Mouse (Mus musculus): ENCODE results near the gene Ttc28. TPM values are rescaled to one million over a fixed set of nuclear protein-coding genes. Genes with fewer than 3 reads are reported as not detected.

Gene Ttc28
- polyA plus RNA-seq, 1 experiment from 2014 or later, result 11.7 TPM

- Histone ChIP-seq H3K4me1 (ENCODE audit: control insufficient read depth, insufficient read depth, low read length) (no peaks in the 10 kb centered on the region), H3K4me3 (ENCODE audit: low read depth, low read length) (no peak overlapping the region), H3K4me2 (ENCODE audit: low read depth, low read length) (no peak overlapping the region), H3K9ac (replicated peaks; ENCODE audit: low read length) (no peak overlapping the region), H3K27ac (replicated peaks; ENCODE audit: low read depth, low read length) (no peak overlapping the region), H3K36me3 (replicated peaks; ENCODE audit: control insufficient read depth, insufficient read depth, low read depth, low read length) (peaks cover 8% of the 10 kb centered on the region; the same call in 1 of the 2 replicates), H3K27me3 (ENCODE audit: control insufficient read depth, insufficient read depth, low read length) (no peaks in the 10 kb centered on the region), H3K9me3 (replicated peaks; ENCODE audit: control insufficient read depth, low read length) (no peaks in the 10 kb centered on the region)
- 47% methylated on average over 7 of the region's 7 CpGs for WGBS
- DNase-seq (ENCODE audit: low spot score), result peak; percentile 11
- no peak for ATAC-seq (replicated peaks; ENCODE audit: insufficient number of reproducible peaks, low FRiP score, low TSS enrichment, low read depth)
Measured at GRCm38 (mm10) chr5:110897114-110897788, 17.6 kb downstream of the Ttc28 start.

DNA sequence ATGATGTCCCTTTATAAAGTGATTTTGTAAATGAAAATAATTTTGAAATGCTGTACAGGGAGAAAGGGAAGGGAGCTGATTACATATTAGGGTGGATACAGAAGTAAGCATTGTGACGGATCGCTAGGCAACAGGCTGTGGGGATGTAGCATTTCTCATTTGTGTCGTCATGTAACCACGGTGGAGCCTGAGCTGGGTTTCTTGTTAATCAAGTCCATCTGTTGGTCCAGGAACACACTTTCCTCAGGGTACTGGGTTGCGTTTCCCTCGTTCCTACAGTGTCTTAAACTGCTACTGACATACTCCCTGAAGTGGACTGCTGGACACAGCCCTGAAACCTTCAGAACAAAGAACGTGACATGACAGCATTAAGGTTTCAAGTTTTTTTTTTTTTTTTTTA is 18.6 kb downstream of the Ttc28 start:
- ATAC-seq (replicated peaks; ENCODE audit: insufficient number of reproducible peaks, low FRiP score, low TSS enrichment, low read depth) (peak; percentile 81), DNase-seq (ENCODE audit: low spot score) (peak; percentile 88)
- Histone ChIP-seq H3K9me3 (replicated peaks; ENCODE audit: control insufficient read depth, low read length) (no peaks in the 10 kb centered on the region), H3K4me2 (ENCODE audit: low read depth, low read length) (no peak overlapping the region), H3K9ac (replicated peaks; ENCODE audit: low read length) (no peak overlapping the region), H3K4me1 (ENCODE audit: control insufficient read depth, insufficient read depth, low read length) (no peaks in the 10 kb centered on the region), H3K27ac (replicated peaks; ENCODE audit: low read depth, low read length) (0 out of 2 replicates have a peak overlapping the region, but pooled peaks have one; percentile 35), H3K36me3 (replicated peaks; ENCODE audit: control insufficient read depth, insufficient read depth, low read depth, low read length) (peaks cover 8% of the 10 kb centered on the region; the same call in 1 of the 2 replicates), H3K4me3 (ENCODE audit: low read depth, low read length) (no peak overlapping the region), H3K27me3 (ENCODE audit: control insufficient read depth, insufficient read depth, low read length) (no peaks in the 10 kb centered on the region)
- 24% methylated on average over 7 of the region's 7 CpGs for WGBS

- Histone ChIP-seq H3K9me3 (replicated peaks; ENCODE audit: control insufficient read depth, low read length) (no peaks in the 10 kb centered on the region), H3K27me3 (ENCODE audit: control insufficient read depth, insufficient read depth, low read length) (no peaks in the 10 kb centered on the region), H3K9ac (replicated peaks; ENCODE audit: low read length) (no peak overlapping the region), H3K36me3 (replicated peaks; ENCODE audit: control insufficient read depth, insufficient read depth, low read depth, low read length) (peaks cover 3% of the 10 kb centered on the region; the same call in 1 of the 2 replicates), H3K4me1 (ENCODE audit: control insufficient read depth, insufficient read depth, low read length) (no peaks in the 10 kb centered on the region), H3K27ac (replicated peaks; ENCODE audit: low read depth, low read length) (0 out of 2 replicates have a peak overlapping the region, but pooled peaks have one; percentile 28), H3K4me2 (ENCODE audit: low read depth, low read length) (no peak overlapping the region), H3K4me3 (ENCODE audit: low read depth, low read length) (no peak overlapping the region)
- WGBS, result 69% methylated on average over 4 of the region's 4 CpGs
- DNase-seq (ENCODE audit: low spot score), result peak; percentile 5
- ATAC-seq (replicated peaks; ENCODE audit: insufficient number of reproducible peaks, low FRiP score, low TSS enrichment, low read depth), result no peak
Measured at GRCm38 (mm10) chr5:110898785-110899184, 19.2 kb downstream of the Ttc28 start.

DNA sequence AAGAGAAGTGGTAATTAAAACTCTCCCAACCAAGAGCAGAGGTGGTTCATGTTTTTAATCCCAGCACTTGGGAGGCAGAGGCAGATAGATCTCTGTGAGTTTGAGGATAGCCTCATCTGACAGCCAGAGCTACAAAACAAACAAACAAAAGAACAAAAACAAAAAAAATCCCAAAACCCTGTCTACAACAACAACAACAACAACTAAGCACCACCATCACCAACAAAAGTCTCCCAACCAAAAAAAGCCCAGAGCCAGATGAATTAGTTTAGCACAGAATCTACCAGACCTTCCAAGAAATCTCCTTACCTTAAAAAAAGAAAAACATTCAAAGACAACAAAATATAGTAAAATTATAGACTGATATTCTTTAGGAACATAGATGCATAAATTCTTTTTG is 20.7 kb downstream of the Ttc28 start:
- Histone ChIP-seq H3K4me3 (ENCODE audit: low read depth, low read length) (no peak overlapping the region), H3K36me3 (replicated peaks; ENCODE audit: control insufficient read depth, insufficient read depth, low read depth, low read length) (no peaks in the 10 kb centered on the region), H3K4me1 (ENCODE audit: control insufficient read depth, insufficient read depth, low read length) (no peaks in the 10 kb centered on the region), H3K9me3 (replicated peaks; ENCODE audit: control insufficient read depth, low read length) (no peaks in the 10 kb centered on the region), H3K4me2 (ENCODE audit: low read depth, low read length) (no peak overlapping the region), H3K9ac (replicated peaks; ENCODE audit: low read length) (no peak overlapping the region), H3K27me3 (ENCODE audit: control insufficient read depth, insufficient read depth, low read length) (no peaks in the 10 kb centered on the region), H3K27ac (replicated peaks; ENCODE audit: low read depth, low read length) (no peak overlapping the region)
- ATAC-seq (replicated peaks; ENCODE audit: insufficient number of reproducible peaks, low FRiP score, low TSS enrichment, low read depth), result no peak
- no peak for DNase-seq (ENCODE audit: low spot score)

- DNase-seq (ENCODE audit: low spot score), result no peak
- no peak for ATAC-seq (replicated peaks; ENCODE audit: insufficient number of reproducible peaks, low FRiP score, low TSS enrichment, low read depth)
- 100% methylated on average over 1 of the region's 1 CpGs for WGBS
- H3K9ac ChIP-seq (replicated peaks; ENCODE audit: low read length), result no peak overlapping the region
- H3K9me3 ChIP-seq (replicated peaks; ENCODE audit: control insufficient read depth, low read length), result no peaks in the 10 kb centered on the region
- no peak overlapping the region for H3K4me2 ChIP-seq (ENCODE audit: low read depth, low read length)
- no peaks in the 10 kb centered on the region for H3K27me3 ChIP-seq (ENCODE audit: control insufficient read depth, insufficient read depth, low read length)
- H3K4me3 ChIP-seq (ENCODE audit: low read depth, low read length), result no peak overlapping the region
- peaks cover 3% of the 10 kb centered on the region; the same call in 1 of the 2 replicates for H3K36me3 ChIP-seq (replicated peaks; ENCODE audit: control insufficient read depth, insufficient read depth, low read depth, low read length)
- H3K27ac ChIP-seq (replicated peaks; ENCODE audit: low read depth, low read length), result no peak overlapping the region
- no peaks in the 10 kb centered on the region for H3K4me1 ChIP-seq (ENCODE audit: control insufficient read depth, insufficient read depth, low read length)
Measured at GRCm38 (mm10) chr5:110906708-110907107, 27.1 kb downstream of the Ttc28 start.

GRCm38 (mm10) chr5:110908879-110909278 is 29.3 kb downstream of the Ttc28 start:
- H3K9me3 ChIP-seq (replicated peaks; ENCODE audit: control insufficient read depth, low read length), result no peaks in the 10 kb centered on the region
- ATAC-seq (replicated peaks; ENCODE audit: insufficient number of reproducible peaks, low FRiP score, low TSS enrichment, low read depth), result no peak
- H3K4me2 ChIP-seq (ENCODE audit: low read depth, low read length), result no peak overlapping the region
- peaks cover 3% of the 10 kb centered on the region; the same call in 1 of the 2 replicates for H3K36me3 ChIP-seq (replicated peaks; ENCODE audit: control insufficient read depth, insufficient read depth, low read depth, low read length)
- no peaks in the 10 kb centered on the region for H3K4me1 ChIP-seq (ENCODE audit: control insufficient read depth, insufficient read depth, low read length)
- H3K4me3 ChIP-seq (ENCODE audit: low read depth, low read length), result no peak overlapping the region
- H3K9ac ChIP-seq (replicated peaks; ENCODE audit: low read length), result no peak overlapping the region
- H3K27me3 ChIP-seq (ENCODE audit: control insufficient read depth, insufficient read depth, low read length), result no peaks in the 10 kb centered on the region
- H3K27ac ChIP-seq (replicated peaks; ENCODE audit: low read depth, low read length), result no peak overlapping the region
- DNase-seq (ENCODE audit: low spot score), result no peak

GRCm38 (mm10) chr5:110909955-110910589 is 30.5 kb downstream of the Ttc28 start:
- WGBS, result 85% methylated on average over 4 of the region's 4 CpGs
- H3K4me3 ChIP-seq (ENCODE audit: low read depth, low read length), result no peak overlapping the region
- ATAC-seq (replicated peaks; ENCODE audit: insufficient number of reproducible peaks, low FRiP score, low TSS enrichment, low read depth), result no peak
- H3K27me3 ChIP-seq (ENCODE audit: control insufficient read depth, insufficient read depth, low read length), result no peaks in the 10 kb centered on the region
- no peak for DNase-seq (ENCODE audit: low spot score)
- H3K9me3 ChIP-seq (replicated peaks; ENCODE audit: control insufficient read depth, low read length), result no peaks in the 10 kb centered on the region
- H3K27ac ChIP-seq (replicated peaks; ENCODE audit: low read depth, low read length), result no peak overlapping the region
- H3K4me1 ChIP-seq (ENCODE audit: control insufficient read depth, insufficient read depth, low read length), result no peaks in the 10 kb centered on the region
- H3K4me2 ChIP-seq (ENCODE audit: low read depth, low read length), result no peak overlapping the region
- H3K9ac ChIP-seq (replicated peaks; ENCODE audit: low read length), result no peak overlapping the region
- H3K36me3 ChIP-seq (replicated peaks; ENCODE audit: control insufficient read depth, insufficient read depth, low read depth, low read length), result peaks cover 3% of the 10 kb centered on the region; the same call in 1 of the 2 replicates

DNA sequence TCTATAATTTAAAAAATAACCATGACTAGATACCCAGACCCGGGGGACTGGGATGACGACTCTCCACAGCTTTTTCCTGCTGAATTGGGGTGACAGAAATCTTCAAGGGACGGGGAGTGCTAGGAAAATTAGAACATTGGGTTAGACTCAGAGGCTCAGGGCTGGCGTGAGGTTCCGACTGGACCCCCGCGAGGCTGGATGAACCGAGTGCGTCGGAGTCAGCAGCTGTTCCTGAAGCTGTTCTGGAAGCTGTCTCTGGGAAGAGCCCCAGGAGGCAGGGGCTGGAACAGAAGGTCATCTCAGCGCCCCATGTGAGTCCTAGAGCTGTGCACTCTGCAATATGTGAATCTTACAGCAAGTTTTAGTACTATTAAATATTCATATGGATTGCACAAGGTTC is 35.3 kb downstream of the Ttc28 start:
- no peak for DNase-seq (ENCODE audit: low spot score)
- no peaks in the 10 kb centered on the region for H3K27me3 ChIP-seq (ENCODE audit: control insufficient read depth, insufficient read depth, low read length)
- H3K9ac ChIP-seq (replicated peaks; ENCODE audit: low read length), result no peak overlapping the region
- no peak overlapping the region for H3K4me3 ChIP-seq (ENCODE audit: low read depth, low read length)
- no peak overlapping the region for H3K27ac ChIP-seq (replicated peaks; ENCODE audit: low read depth, low read length)
- no peak overlapping the region for H3K4me2 ChIP-seq (ENCODE audit: low read depth, low read length)
- ATAC-seq (replicated peaks; ENCODE audit: insufficient number of reproducible peaks, low FRiP score, low TSS enrichment, low read depth), result no peak
- 84% methylated on average over 11 of the region's 11 CpGs for WGBS
- no peaks in the 10 kb centered on the region for H3K9me3 ChIP-seq (replicated peaks; ENCODE audit: control insufficient read depth, low read length)
- no peaks in the 10 kb centered on the region for H3K36me3 ChIP-seq (replicated peaks; ENCODE audit: control insufficient read depth, insufficient read depth, low read depth, low read length)
- no peaks in the 10 kb centered on the region for H3K4me1 ChIP-seq (ENCODE audit: control insufficient read depth, insufficient read depth, low read length)

All from embryonic facial prominence, embryonic 11.5 days (tissue).